Mouse (Mus musculus) CH12.LX (cell line): Measurements from ENCODE around the gene Slc45a3.
A peak's percentile ranks its signal among the peaks of the same experiment; 100 is the strongest.

Source experiments
- CHD1 ChIP-seq: IDR thresholded peaks from 2 replicates; pipeline ENCODE4 v1.6.1; 2012; ENCODE audit warnings: low read depth, low read length, improper control_type of control experiment, inconsistent platforms
- CHD2 ChIP-seq: IDR thresholded peaks from 2 replicates; pipeline ENCODE4 v1.6.1; 2011; ENCODE audit warnings: low read length, improper control_type of control experiment
- CTCF ChIP-seq, 2 experiments: IDR thresholded peaks in 1 of 2; conservative IDR thresholded peaks in 1 of 2; 2 replicates each; pipeline ENCODE4 v1.5.1; 2011 to 2012; ENCODE audit warnings: low read depth in 2 of 2, low read length in 2 of 2, improper control_type of control experiment in 1 of 2, inconsistent platforms in 1 of 2, mild to moderate bottlenecking in 1 of 2, moderate library complexity in 1 of 2
- EP300 ChIP-seq: IDR thresholded peaks from 2 replicates; pipeline ENCODE4 v1.6.1; 2011; ENCODE audit warnings: low read length, improper control_type of control experiment
- ETS1 ChIP-seq: conservative IDR thresholded peaks from 2 replicates; pipeline ENCODE4 v1.6.1; 2012; ENCODE audit warnings: low read depth, mild to moderate bottlenecking, inconsistent platforms, low read length, improper control_type of control experiment, moderate library complexity
- MEF2A ChIP-seq: IDR thresholded peaks from 2 replicates; pipeline ENCODE4 v1.6.1; 2014; ENCODE audit warnings: low read depth, mild to moderate bottlenecking, inconsistent platforms, low read length, improper control_type of control experiment, borderline replicate concordance
- RAD21 ChIP-seq: IDR thresholded peaks from 2 replicates; pipeline ENCODE4 v1.6.1; 2011; ENCODE audit warnings: low read depth, mild to moderate bottlenecking, low read length, improper control_type of control experiment, moderate library complexity
- USF2 ChIP-seq: conservative IDR thresholded peaks from 2 replicates; pipeline ENCODE4 v1.6.1; 2011; ENCODE audit warnings: low read depth, low read length, improper control_type of control experiment
- ZC3H11A ChIP-seq: IDR thresholded peaks from 2 replicates; pipeline ENCODE4 v1.6.1; 2012; ENCODE audit warnings: low read depth, mild to moderate bottlenecking, inconsistent platforms, low read length, improper control_type of control experiment

GRCm38 (mm10) chr1:132011785-132012184 is 49.0 kb downstream of the Slc45a3 start:
- TF ChIP-seq CHD2 (peak; percentile 69), MEF2A (peak; percentile 99), RAD21 (no peak), ZC3H11A (no peak), ETS1 (peak; percentile 98), CHD1 (no peak), USF2 (no peak), CTCF (conservative IDR thresholded peaks at IDR 0.05 in 1 of 2, IDR thresholded peaks at IDR 0.05 in 1 of 2; ENCODE audit: low read depth in 2 of 2, low read length in 2 of 2) (no peak), EP300 (peak; percentile 97)
